Mouse (Mus musculus) spleen, postnatal 36 days (tissue): ENCODE results near the gene Rbm25.

Source experiments
- DNase-seq, 2 experiments: peaks; one replicate each; pipeline ENCODE4 v3.0.0; 2022; ENCODE audit warnings: low spot score in 2 of 2, mixed read lengths in 1 of 2

Rbm25 gene

DNA sequence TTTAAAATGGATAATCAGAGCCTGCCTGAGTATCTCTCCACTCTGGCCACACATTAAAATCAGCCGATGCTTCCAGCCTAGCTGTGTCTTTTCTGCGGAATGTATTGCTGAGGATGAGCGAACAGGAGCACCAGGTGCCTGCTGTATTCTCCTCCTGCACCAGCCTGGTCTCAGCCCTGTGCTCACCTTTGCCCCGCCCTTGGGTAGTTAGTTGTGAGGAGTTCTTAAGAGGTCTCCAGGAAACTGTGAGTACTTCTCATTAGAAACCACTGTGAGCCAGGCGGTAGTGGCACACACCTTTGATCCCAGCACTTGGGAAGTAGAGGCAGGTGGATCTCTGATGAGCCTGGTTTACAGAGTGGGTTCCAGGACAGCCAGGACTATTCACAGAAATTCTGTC lies 101.2 kb downstream of the Rbm25 start:
- DNase-seq, result no peak
